Mouse (Mus musculus) embryonic facial prominence, embryonic 12.5 days (tissue): ENCODE measurements around the gene Slc12a6. TPM values are rescaled to one million over a fixed set of nuclear protein-coding genes. Genes with fewer than 3 reads are reported as not detected.

Experiments used
- ATAC-seq: fragments of 200-750 bp; cut with Nextera tagmentation; 2 replicates; pipeline ENCODE4 v1.8.0; 2017; ENCODE audit not compliant: insufficient number of reproducible peaks, insufficient read depth, low FRiP score, low TSS enrichment
- H3K27ac ChIP-seq: fragments of 300-500 bp; sonication (generic); 2 replicates; pipeline ENCODE4 v1.5.1; 2016; ENCODE audit warnings: mild to moderate bottlenecking
- H3K27me3 ChIP-seq: fragments of 300-500 bp; sonication (generic); 2 replicates; pipeline ENCODE4 v1.6.1; 2016; ENCODE audit warnings: mild to moderate bottlenecking, moderate library complexity
- H3K36me3 ChIP-seq: fragments of 300-500 bp; sonication (generic); 2 replicates; pipeline ENCODE4 v1.6.1; 2016; ENCODE audit warnings: mild to moderate bottlenecking
- H3K4me1 ChIP-seq: fragments of 300-500 bp; sonication (generic); 2 replicates; pipeline ENCODE4 v1.6.1; 2016
- H3K4me2 ChIP-seq: fragments of 300-500 bp; sonication (generic); replicated peaks from 2 replicates; pipeline ENCODE4 v1.6.1; 2016; ENCODE audit warnings: mild to moderate bottlenecking, moderate library complexity
- H3K4me3 ChIP-seq: fragments of 300-500 bp; sonication (generic); 2 replicates; pipeline ENCODE4 v1.5.1; 2016; ENCODE audit warnings: mild to moderate bottlenecking
- H3K9ac ChIP-seq: fragments of 300-500 bp; sonication (generic); 2 replicates; pipeline ENCODE4 v1.6.1; 2016; ENCODE audit warnings: mild to moderate bottlenecking, moderate library complexity
- H3K9me3 ChIP-seq: fragments of 300-500 bp; sonication (generic); 2 replicates; pipeline ENCODE4 v1.6.1; 2016; ENCODE audit warnings: mild to moderate bottlenecking, moderate library complexity
- WGBS: fragments of 180-500 bp; shearing (Covaris S2); methylation state at CpG from one replicate; pipeline ENCODE4 v1.1.7; 2016; 5-methylcytosine and 5-hydroxymethylcytosine counted together
- polyA plus RNA-seq: library from polyadenylated mRNA; unstranded; fragments of >200 nt; fragmentation: Nextera tagmentation; extraction: Ambion mirVana; gene quantifications from 2 replicates; pipeline ENCODE4 v1.2.1, GENCODE M21; 2016

The Slc12a6 gene
- polyA plus RNA-seq, 1 experiment from 2014 or later, result 14.3 TPM

GRCm38 (mm10) chr2:112339736-112340135 is 74.1 kb downstream of the Slc12a6 start:
- 90% methylated on average over 2 of the region's 2 CpGs for WGBS
- Histone ChIP-seq H3K4me2 (no peak overlapping the region), H3K4me1 (no peaks in the 10 kb centered on the region), H3K4me3 (no peak overlapping the region), H3K36me3 (peaks cover 19% of the 10 kb centered on the region), H3K9me3 (no peaks in the 10 kb centered on the region), H3K27me3 (no peaks in the 10 kb centered on the region), H3K27ac (no peak overlapping the region), H3K9ac (no peak overlapping the region)
- no peak for ATAC-seq

DNA sequence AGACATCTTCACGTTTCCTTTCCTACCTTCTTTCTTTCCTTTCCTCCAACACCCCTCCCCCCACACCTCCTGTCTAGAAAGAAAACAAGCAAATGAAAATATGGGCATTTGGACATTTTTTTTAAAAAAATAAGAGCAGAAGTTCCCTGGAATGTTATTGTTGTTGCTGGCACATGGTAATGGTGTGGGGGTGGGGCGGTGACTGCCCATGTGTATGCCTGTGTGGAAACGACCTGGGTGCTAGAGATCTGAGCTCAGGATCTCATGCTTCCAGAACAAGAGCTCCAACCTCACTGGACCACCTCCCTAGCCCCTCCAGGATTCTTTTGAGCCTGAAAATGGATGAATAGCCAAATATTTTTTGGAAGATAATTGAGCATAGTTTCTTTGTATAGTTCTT is 75.5 kb downstream of the Slc12a6 start:
- no peak for ATAC-seq
- H3K27ac ChIP-seq, result no peak overlapping the region
- no peak overlapping the region for H3K4me3 ChIP-seq
- no peaks in the 10 kb centered on the region for H3K4me1 ChIP-seq
- H3K9ac ChIP-seq, result no peak overlapping the region
- no peaks in the 10 kb centered on the region for H3K9me3 ChIP-seq
- H3K36me3 ChIP-seq, result peaks cover 19% of the 10 kb centered on the region
- H3K4me2 ChIP-seq, result no peak overlapping the region
- no peaks in the 10 kb centered on the region for H3K27me3 ChIP-seq
- WGBS, result 57% methylated on average over 3 of the region's 3 CpGs

GRCm38 (mm10) chr2:112348246-112348645 is 82.6 kb downstream of the Slc12a6 start:
- Histone ChIP-seq H3K4me2 (no peak overlapping the region), H3K36me3 (peaks cover 14% of the 10 kb centered on the region; the same call in 1 of the 2 replicates), H3K9ac (no peak overlapping the region), H3K27me3 (no peaks in the 10 kb centered on the region), H3K9me3 (no peaks in the 10 kb centered on the region), H3K4me1 (no peaks in the 10 kb centered on the region), H3K4me3 (no peak overlapping the region), H3K27ac (no peak overlapping the region)
- no peak for ATAC-seq
- 90% methylated on average over 3 of the region's 3 CpGs for WGBS

GRCm38 (mm10) chr2:112353685-112354455 is 88.2 kb downstream of the Slc12a6 start:
- WGBS, result 88% methylated on average over 7 of the region's 7 CpGs
- H3K4me2 ChIP-seq, result no peak overlapping the region
- H3K36me3 ChIP-seq, result peaks cover 33% of the 10 kb centered on the region

DNA sequence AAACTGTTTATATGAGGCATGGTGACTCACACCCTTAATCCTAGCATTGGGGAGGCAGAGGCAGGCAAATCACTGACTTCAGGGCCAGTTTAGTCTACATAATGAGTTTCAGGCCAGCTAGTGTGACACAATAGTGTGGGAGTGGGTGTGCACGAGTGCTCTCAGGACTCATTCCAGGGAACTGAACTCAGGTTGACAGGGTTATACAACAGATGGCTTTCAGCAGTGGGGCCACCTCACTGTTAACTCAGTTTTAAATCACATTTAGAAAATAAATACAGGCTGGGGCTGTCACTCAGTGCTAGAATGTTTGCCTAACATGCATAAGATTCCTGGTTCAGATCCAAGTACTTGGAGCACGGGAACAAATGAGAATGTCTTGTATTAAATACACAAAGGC is 94.0 kb downstream of the Slc12a6 start:
- no peak overlapping the region for H3K4me2 ChIP-seq
- H3K4me1 ChIP-seq, result no peaks in the 10 kb centered on the region
- H3K9me3 ChIP-seq, result no peaks in the 10 kb centered on the region
- H3K9ac ChIP-seq, result no peak overlapping the region
- no peak overlapping the region for H3K4me3 ChIP-seq
- no peak for ATAC-seq
- WGBS, result 75% methylated on average over 2 of the region's 2 CpGs
- peaks cover 61% of the 10 kb centered on the region for H3K36me3 ChIP-seq
- no peak overlapping the region for H3K27ac ChIP-seq
- H3K27me3 ChIP-seq, result no peaks in the 10 kb centered on the region

More at GRCm38 (mm10) chr2:112353685-112354455, 88.2 kb downstream of the Slc12a6 start:
- no peaks in the 10 kb centered on the region for H3K9me3 ChIP-seq
- no peaks in the 10 kb centered on the region for H3K4me1 ChIP-seq
- no peaks in the 10 kb centered on the region for H3K27me3 ChIP-seq
- ATAC-seq, result no peak
- no peak overlapping the region for H3K9ac ChIP-seq
- H3K27ac ChIP-seq, result no peak overlapping the region
- H3K4me3 ChIP-seq, result no peak overlapping the region

GRCm38 (mm10) chr2:112360012-112360780 is 94.6 kb downstream of the Slc12a6 start:
- H3K27me3 ChIP-seq, result no peaks in the 10 kb centered on the region
- no peak overlapping the region for H3K27ac ChIP-seq
- no peaks in the 10 kb centered on the region for H3K4me1 ChIP-seq
- H3K4me2 ChIP-seq, result no peak overlapping the region
- ATAC-seq, result no peak
- WGBS, result 86% methylated on average over 12 of the region's 12 CpGs
- H3K36me3 ChIP-seq, result peaks cover 61% of the 10 kb centered on the region
- no peak overlapping the region for H3K4me3 ChIP-seq
- no peak overlapping the region for H3K9ac ChIP-seq
- H3K9me3 ChIP-seq, result no peaks in the 10 kb centered on the region

- ATAC-seq, result no peak
- no peak overlapping the region for H3K27ac ChIP-seq
- H3K4me3 ChIP-seq, result no peak overlapping the region
- H3K36me3 ChIP-seq, result peaks cover 63% of the 10 kb centered on the region
- no peaks in the 10 kb centered on the region for H3K4me1 ChIP-seq
- no peak overlapping the region for H3K9ac ChIP-seq
- 77% methylated on average over 2 of the region's 2 CpGs for WGBS
- no peak overlapping the region for H3K4me2 ChIP-seq
- no peaks in the 10 kb centered on the region for H3K27me3 ChIP-seq
- no peaks in the 10 kb centered on the region for H3K9me3 ChIP-seq
Observed at GRCm38 (mm10) chr2:112360781-112361169, 95.2 kb downstream of the Slc12a6 start.

DNA sequence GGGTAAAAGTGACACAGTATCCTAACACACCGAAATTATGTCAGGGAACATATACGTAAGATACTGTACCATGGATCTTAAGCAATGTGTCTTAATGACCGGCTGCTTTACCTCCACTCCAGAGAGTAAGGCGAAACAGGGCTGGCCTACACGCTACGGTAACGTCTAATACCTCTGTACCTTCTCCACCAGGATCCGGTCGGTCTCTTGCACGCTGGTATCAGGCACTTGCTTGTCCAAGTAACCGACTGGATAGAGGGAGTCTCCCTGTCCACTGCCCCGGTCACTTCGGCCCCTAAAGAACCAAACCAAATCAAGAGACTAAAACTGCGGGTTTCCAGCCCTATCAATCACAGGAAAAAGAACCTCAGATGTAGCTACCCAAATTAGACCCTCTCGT is 101.6 kb downstream of the Slc12a6 start:
- Histone ChIP-seq H3K27me3 (no peaks in the 10 kb centered on the region), H3K4me1 (peaks cover 8% of the 10 kb centered on the region), H3K9ac (peak overlapping the region; percentile 72), H3K36me3 (peaks cover 25% of the 10 kb centered on the region), H3K9me3 (no peaks in the 10 kb centered on the region), H3K4me3 (peak overlapping the region; percentile 90), H3K27ac (no peak overlapping the region), H3K4me2 (peak overlapping the region; percentile 87)
- ATAC-seq, result no peak
- 17% methylated on average over 15 of the region's 15 CpGs for WGBS

- peak within 1 kb of the TSS; percentile 72 for H3K9ac ChIP-seq
- H3K9me3 ChIP-seq, result no peaks in the 10 kb centered on the region
- H3K4me1 ChIP-seq, result peaks cover 8% of the 10 kb centered on the region
- peak; percentile 74; the same call in 1 of the 2 replicates for ATAC-seq
- peaks cover 20% of the 10 kb centered on the region for H3K36me3 ChIP-seq
- no peaks in the 10 kb centered on the region for H3K27me3 ChIP-seq
- H3K4me2 ChIP-seq, result peak within 1 kb of the TSS; percentile 87
- H3K4me3 ChIP-seq, result peak within 1 kb of the TSS; percentile 90
- H3K27ac ChIP-seq, result peak within 1 kb of the TSS; percentile 90
- WGBS, result 2% methylated on average over 46 of the region's 46 CpGs
Observed at GRCm38 (mm10) chr2:112367726-112368673, 102.4 kb downstream of the Slc12a6 start, which contains the start of gene Emc4. Emc4 (minus strand) TSS chr2:112368027.

DNA sequence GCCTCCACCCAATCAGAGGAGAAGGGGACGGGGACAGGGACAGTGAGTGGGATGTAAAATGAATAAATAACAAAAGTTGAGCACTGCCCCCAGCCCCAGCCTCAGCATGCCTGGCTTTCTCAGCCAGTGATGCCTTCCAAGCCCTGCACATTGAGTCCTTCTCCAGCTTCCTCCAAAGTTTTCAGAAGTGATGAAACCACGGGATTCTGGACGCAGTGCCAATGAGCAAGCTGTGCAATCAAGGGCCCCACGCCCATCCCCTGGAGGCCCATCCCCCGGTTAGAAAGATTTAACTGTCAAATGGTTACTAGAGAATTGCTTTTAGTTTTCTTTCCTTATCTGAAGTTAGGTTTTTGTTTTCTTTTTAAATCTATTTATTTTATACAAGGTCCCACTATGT is 104.3 kb downstream of the Slc12a6 start:
- no peak for ATAC-seq
- Histone ChIP-seq H3K4me1 (peaks cover 8% of the 10 kb centered on the region), H3K9me3 (no peaks in the 10 kb centered on the region), H3K9ac (no peak overlapping the region), H3K27me3 (no peaks in the 10 kb centered on the region), H3K27ac (no peak overlapping the region), H3K4me3 (no peak overlapping the region), H3K4me2 (no peak overlapping the region), H3K36me3 (0 out of 2 replicates have a peak, but pooled peaks cover 3% of the 10 kb centered on the region)
- 68% methylated on average over 5 of the region's 5 CpGs for WGBS

DNA sequence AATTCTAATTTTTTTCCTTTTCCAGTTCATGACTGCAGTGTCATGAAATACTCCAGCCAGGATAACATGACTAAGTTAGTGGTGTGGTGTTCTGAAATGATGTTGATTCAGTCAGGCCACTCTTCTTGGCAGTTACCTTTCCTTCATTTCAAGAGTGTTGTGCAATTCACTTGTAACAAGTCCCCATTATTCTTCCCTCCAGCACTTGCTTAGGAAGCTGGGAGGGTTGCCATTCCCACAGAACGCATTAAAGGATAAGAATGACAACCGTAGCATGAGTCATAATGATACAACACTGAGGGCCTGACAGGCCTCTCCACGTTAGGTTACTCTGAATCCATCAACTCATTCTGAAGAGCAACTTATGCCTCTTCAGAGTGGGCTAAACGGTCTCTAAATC is 107.5 kb downstream of the Slc12a6 start:
- Histone ChIP-seq H3K4me1 (no peaks in the 10 kb centered on the region), H3K27me3 (no peaks in the 10 kb centered on the region), H3K27ac (no peak overlapping the region), H3K36me3 (no peaks in the 10 kb centered on the region), H3K9ac (no peak overlapping the region), H3K4me3 (no peak overlapping the region), H3K9me3 (no peaks in the 10 kb centered on the region), H3K4me2 (no peak overlapping the region)
- WGBS, result 63% methylated on average over 4 of the region's 4 CpGs
- ATAC-seq, result no peak
